ENCODE assay signal across 8 mouse cellular contexts in genomic region chr11:80602707-80603441, GRCm38 (mm10).
DNase-seq lines count a peak whose midpoint lies in the region; ATAC-seq and TF ChIP-seq lines count a peak whose summit lies in the region.

No protein-coding gene starts in this region.

- DNase-seq in ZHBTc4 (ENCODE audit: low read depth, low spot score) = peak; percentile 35
- peak; percentile 47 for DNase-seq in limb, embryonic 11.5 days (ENCODE audit: low spot score)
- DNase-seq in neural tube, embryonic 11.5 days (ENCODE audit: low spot score) = peak; percentile 70
- no peak for DNase-seq in yolk sac, embryonic 10.5 days (ENCODE audit: low spot score)

- H3K79me2 ChIP-seq in C2C12 (ENCODE audit: control insufficient read depth, insufficient read depth) = no peaks in the 10 kb centered on the region

- H3K4me2 ChIP-seq in embryonic facial prominence, embryonic 15.5 days (replicated peaks) = peak overlapping the region; percentile 53
- peak overlapping the region; percentile 54 for H3K4me2 ChIP-seq in hindbrain, embryonic 12.5 days (replicated peaks)
- H3K4me2 ChIP-seq in limb, embryonic 11.5 days (ENCODE audit: low read depth, severe bottlenecking) = peak overlapping the region; percentile 42
- H3K4me2 ChIP-seq in neural tube, embryonic 11.5 days (ENCODE audit: low read depth) = peak overlapping the region; percentile 68

- no peaks in the 10 kb centered on the region for H3K79me3 ChIP-seq in C2C12 (ENCODE audit: low read depth)

- 4% methylated on average over 24 of the region's 24 CpGs for WGBS in embryonic facial prominence, embryonic 15.5 days
- WGBS in hindbrain, embryonic 12.5 days = 3% methylated on average over 24 of the region's 24 CpGs
- WGBS in limb, embryonic 11.5 days = 10% methylated on average over 24 of the region's 24 CpGs
- 3% methylated on average over 24 of the region's 24 CpGs for WGBS in neural tube, embryonic 11.5 days

- no peak overlapping the region for H3K27ac ChIP-seq in embryonic facial prominence, embryonic 15.5 days (replicated peaks)
- peak overlapping the region; percentile 84 for H3K27ac ChIP-seq in hindbrain, embryonic 12.5 days
- no peak overlapping the region for H3K27ac ChIP-seq in limb, embryonic 11.5 days (replicated peaks; ENCODE audit: low read depth, low read length)
- 0 out of 2 replicates have a peak overlapping the region, but pooled peaks have one; percentile 8 for H3K27ac ChIP-seq in neural tube, embryonic 11.5 days (ENCODE audit: low read depth, low read length)

- TF ChIP-seq CTCF in C2C12 (IDR thresholded peaks at IDR 0.05; ENCODE audit: control insufficient read depth, insufficient read depth, insufficient read length) = no peak

- H3K27me3 ChIP-seq in C2C12 (ENCODE audit: control insufficient read depth, insufficient read depth, insufficient read length) = no peaks in the 10 kb centered on the region
- H3K27me3 ChIP-seq in embryonic facial prominence, embryonic 15.5 days = no peaks in the 10 kb centered on the region
- H3K27me3 ChIP-seq in hindbrain, embryonic 12.5 days = peaks cover 21% of the 10 kb centered on the region
- no peaks in the 10 kb centered on the region for H3K27me3 ChIP-seq in limb, embryonic 11.5 days (ENCODE audit: control insufficient read depth, insufficient read depth, low read length)
- no peaks in the 10 kb centered on the region for H3K27me3 ChIP-seq in neural tube, embryonic 11.5 days (ENCODE audit: control insufficient read depth, insufficient read depth, low read length)

- H3K4me3 ChIP-seq in C2C12 (ENCODE audit: insufficient read depth, poor library complexity, severe bottlenecking) = no peak overlapping the region
- H3K4me3 ChIP-seq in embryonic facial prominence, embryonic 15.5 days (replicated peaks) = peak overlapping the region; percentile 24
- H3K4me3 ChIP-seq in hindbrain, embryonic 12.5 days = peak overlapping the region; percentile 24
- 0 out of 2 replicates have a peak overlapping the region, but pooled peaks have one; percentile 3 for H3K4me3 ChIP-seq in limb, embryonic 11.5 days (ENCODE audit: low read depth, low read length)
- H3K4me3 ChIP-seq in neural tube, embryonic 11.5 days (ENCODE audit: low read depth, low read length) = peak overlapping the region; percentile 27

- peak overlapping the region; percentile 61 for H3ac ChIP-seq in C2C12 (ENCODE audit: control insufficient read depth, insufficient read length, low read depth)

- H3K9me3 ChIP-seq in embryonic facial prominence, embryonic 15.5 days (replicated peaks) = no peaks in the 10 kb centered on the region
- H3K9me3 ChIP-seq in hindbrain, embryonic 12.5 days (replicated peaks) = no peaks in the 10 kb centered on the region
- no peaks in the 10 kb centered on the region for H3K9me3 ChIP-seq in limb, embryonic 11.5 days (ENCODE audit: control insufficient read depth, low read length)
- no peaks in the 10 kb centered on the region for H3K9me3 ChIP-seq in neural tube, embryonic 11.5 days (ENCODE audit: control insufficient read depth, low read length)

- ATAC-seq in embryonic facial prominence, embryonic 15.5 days (ENCODE audit: insufficient number of reproducible peaks, low FRiP score, low TSS enrichment, low read depth) = 0 out of 2 replicates have a peak, but pooled peaks have one; percentile 57
- ATAC-seq in hindbrain, embryonic 12.5 days (ENCODE audit: low FRiP score) = peak; percentile 86
- no peak for ATAC-seq in limb, embryonic 11.5 days (ENCODE audit: insufficient number of reproducible peaks, low FRiP score, low TSS enrichment, low read depth)
- no peak for ATAC-seq in neural tube, embryonic 11.5 days (ENCODE audit: insufficient read depth, low FRiP score, low TSS enrichment)
- ATAC-seq in erythroblast, adult 5-6 weeks (replicated peaks; ENCODE audit: low FRiP score, poor library complexity, severe bottlenecking) = no peak

- H3K4me1 ChIP-seq in embryonic facial prominence, embryonic 15.5 days = peaks cover 10% of the 10 kb centered on the region
- peaks cover 16% of the 10 kb centered on the region for H3K4me1 ChIP-seq in hindbrain, embryonic 12.5 days
- H3K4me1 ChIP-seq in limb, embryonic 11.5 days (ENCODE audit: control insufficient read depth, insufficient read depth, low read length) = no peaks in the 10 kb centered on the region
- peaks cover 7% of the 10 kb centered on the region; the same call in 1 of the 2 replicates for H3K4me1 ChIP-seq in neural tube, embryonic 11.5 days (ENCODE audit: control insufficient read depth, insufficient read depth, low read length)

- H3K36me3 ChIP-seq in C2C12 (ENCODE audit: control insufficient read depth, insufficient read depth) = no peaks in the 10 kb centered on the region
- H3K36me3 ChIP-seq in embryonic facial prominence, embryonic 15.5 days = no peaks in the 10 kb centered on the region
- H3K36me3 ChIP-seq in hindbrain, embryonic 12.5 days = no peaks in the 10 kb centered on the region
- H3K36me3 ChIP-seq in limb, embryonic 11.5 days (ENCODE audit: control insufficient read depth, insufficient read depth, low read length) = no peaks in the 10 kb centered on the region
- no peaks in the 10 kb centered on the region for H3K36me3 ChIP-seq in neural tube, embryonic 11.5 days (ENCODE audit: control insufficient read depth, insufficient read depth, low read length)

- H3K9ac ChIP-seq in embryonic facial prominence, embryonic 15.5 days = no peak overlapping the region
- H3K9ac ChIP-seq in hindbrain, embryonic 12.5 days = peak overlapping the region; percentile 46
- H3K9ac ChIP-seq in limb, embryonic 11.5 days (ENCODE audit: low read length) = no peak overlapping the region
- H3K9ac ChIP-seq in neural tube, embryonic 11.5 days (ENCODE audit: low read length) = peak overlapping the region; percentile 58

TF ChIP-seq in C2C12, 6 proteins besides CTCF, POLR2A, EP300 and RAD21:
- TF ChIP-seq FOSL1 (IDR thresholded peaks at IDR 0.05; ENCODE audit: insufficient read depth, low read length, poor library complexity, severe bottlenecking) (no peak), MYOD1 (IDR thresholded peaks at IDR 0.05; ENCODE audit: control insufficient read depth, insufficient read length, low read depth) (peak; percentile 16), MAX (IDR thresholded peaks at IDR 0.05) (peak; percentile 84), CEBPB (IDR thresholded peaks at IDR 0.05; ENCODE audit: low read depth) (peak; percentile 35)

Comparison
In these comparisons a context has a peak if more than half of its experiments do, and no peak if none do; other contexts are left out.
1. ATAC-seq: peak in embryonic facial prominence, embryonic 15.5 days (single experiment) and hindbrain, embryonic 12.5 days (single experiment); none in limb, embryonic 11.5 days (single experiment), neural tube, embryonic 11.5 days (single experiment) and erythroblast, adult 5-6 weeks (single experiment).
2. H3K27ac ChIP-seq: peak in hindbrain, embryonic 12.5 days (single experiment) and neural tube, embryonic 11.5 days (single experiment); none in embryonic facial prominence, embryonic 15.5 days (single experiment) and limb, embryonic 11.5 days (single experiment).
3. H3K9ac ChIP-seq: peak in hindbrain, embryonic 12.5 days (single experiment) and neural tube, embryonic 11.5 days (single experiment); none in embryonic facial prominence, embryonic 15.5 days (single experiment) and limb, embryonic 11.5 days (single experiment).
4. Peak in every context shown above with its lines, with median percentiles within 50 percentile points of each other: H3K4me2 ChIP-seq.